Mouse (Mus musculus): Measurements from ENCODE around the gene Cd3e. TPM values are rescaled to one million over a fixed set of nuclear protein-coding genes. Genes with fewer than 3 reads are reported as not detected.
"Not testable (repeated sequence)": the region's sequence is repeated elsewhere in the genome, so short reads cannot be mapped to it uniquely, and the experiment has no call there.

Gene Cd3e
- polyA plus RNA-seq, 1 experiment from 2014 or later, result not detected

- Histone ChIP-seq H3K4me2 (replicated peaks; ENCODE audit: low read depth, low read length) (peak overlapping the region; percentile 26; the same call in 1 of the 2 replicates), H3K27ac (ENCODE audit: low read depth, low read length) (no peak overlapping the region), H3K27me3 (ENCODE audit: control insufficient read depth, insufficient read depth, low read length) (peaks cover 43% of the 10 kb centered on the region), H3K9ac (ENCODE audit: low read depth, low read length) (no peak overlapping the region), H3K36me3 (ENCODE audit: control insufficient read depth, insufficient read depth, low read length) (no peaks in the 10 kb centered on the region), H3K4me1 (replicated peaks; ENCODE audit: control insufficient read depth, insufficient read depth, low read length) (no peaks in the 10 kb centered on the region), H3K9me3 (ENCODE audit: control insufficient read depth, low read length) (no peaks in the 10 kb centered on the region), H3K4me3 (ENCODE audit: low read depth, low read length) (peak overlapping the region; percentile 10; the same call in 1 of the 2 replicates)
- ATAC-seq (ENCODE audit: low FRiP score) (no peak), DNase-seq (ENCODE audit: low spot score) (peak; percentile 24)
- WGBS, result 3% methylated on average over 19 of the region's 20 CpGs
These were observed 32.8 kb upstream of the Cd3e start for GRCm38 (mm10) chr9:45042056-45042720.

- Histone ChIP-seq H3K4me3 (ENCODE audit: low read depth, low read length) (no peak overlapping the region), H3K27ac (ENCODE audit: low read depth, low read length) (no peak overlapping the region), H3K36me3 (ENCODE audit: control insufficient read depth, insufficient read depth, low read length) (no peaks in the 10 kb centered on the region), H3K9me3 (ENCODE audit: control insufficient read depth, low read length) (no peaks in the 10 kb centered on the region), H3K4me2 (replicated peaks; ENCODE audit: low read depth, low read length) (no peak overlapping the region), H3K27me3 (ENCODE audit: control insufficient read depth, insufficient read depth, low read length) (peaks cover 43% of the 10 kb centered on the region), H3K9ac (ENCODE audit: low read depth, low read length) (no peak overlapping the region), H3K4me1 (replicated peaks; ENCODE audit: control insufficient read depth, insufficient read depth, low read length) (no peaks in the 10 kb centered on the region)
- DNase-seq (ENCODE audit: low spot score) (peak; percentile 35), ATAC-seq (ENCODE audit: low FRiP score) (no peak)
- WGBS, result 42% methylated on average over 17 of the region's 17 CpGs
These were observed 31.9 kb upstream of the Cd3e start for GRCm38 (mm10) chr9:45041131-45041838.

- Histone ChIP-seq H3K9ac (ENCODE audit: low read depth, low read length) (no peak overlapping the region), H3K27ac (ENCODE audit: low read depth, low read length) (no peak overlapping the region), H3K27me3 (ENCODE audit: control insufficient read depth, insufficient read depth, low read length) (peaks cover 43% of the 10 kb centered on the region), H3K4me2 (replicated peaks; ENCODE audit: low read depth, low read length) (no peak overlapping the region), H3K9me3 (ENCODE audit: control insufficient read depth, low read length) (no peaks in the 10 kb centered on the region), H3K36me3 (ENCODE audit: control insufficient read depth, insufficient read depth, low read length) (no peaks in the 10 kb centered on the region), H3K4me1 (replicated peaks; ENCODE audit: control insufficient read depth, insufficient read depth, low read length) (no peaks in the 10 kb centered on the region), H3K4me3 (ENCODE audit: low read depth, low read length) (no peak overlapping the region)
- WGBS, result 13% methylated on average over 14 of the region's 14 CpGs
- no peak for ATAC-seq (ENCODE audit: low FRiP score)
- no peak for DNase-seq (ENCODE audit: low spot score)
These were observed 30.8 kb upstream of the Cd3e start for GRCm38 (mm10) chr9:45040066-45040845.

GRCm38 (mm10) chr9:45039499-45039898 lies 30.1 kb upstream of the Cd3e start, which contains the start of gene Mpzl2:
Gene Mpzl2 (plus strand): TSS chr9:45039799.
- H3K4me3 ChIP-seq (ENCODE audit: low read depth, low read length), result no peak within 1 kb of the TSS
- no peak within 1 kb of the TSS for H3K9ac ChIP-seq (ENCODE audit: low read depth, low read length)
- no peaks in the 10 kb centered on the region for H3K9me3 ChIP-seq (ENCODE audit: control insufficient read depth, low read length)
- no peak within 1 kb of the TSS for H3K4me2 ChIP-seq (replicated peaks; ENCODE audit: low read depth, low read length)
- H3K4me1 ChIP-seq (replicated peaks; ENCODE audit: control insufficient read depth, insufficient read depth, low read length), result no peaks in the 10 kb centered on the region
- H3K36me3 ChIP-seq (ENCODE audit: control insufficient read depth, insufficient read depth, low read length), result no peaks in the 10 kb centered on the region
- WGBS, result 66% methylated on average over 5 of the region's 5 CpGs
- peaks cover 43% of the 10 kb centered on the region for H3K27me3 ChIP-seq (ENCODE audit: control insufficient read depth, insufficient read depth, low read length)
- DNase-seq (ENCODE audit: low spot score) (no peak), ATAC-seq (ENCODE audit: low FRiP score) (no peak)
- no peak within 1 kb of the TSS for H3K27ac ChIP-seq (ENCODE audit: low read depth, low read length)

GRCm38 (mm10) chr9:45037803-45038202 lies 28.4 kb upstream of the Cd3e start:
- not testable (repeated sequence) for DNase-seq (ENCODE audit: low spot score); H3K9ac ChIP-seq (ENCODE audit: low read depth, low read length); H3K36me3 ChIP-seq (ENCODE audit: control insufficient read depth, insufficient read depth, low read length); H3K4me1 ChIP-seq (replicated peaks; ENCODE audit: control insufficient read depth, insufficient read depth, low read length); H3K27ac ChIP-seq (ENCODE audit: low read depth, low read length); H3K4me3 ChIP-seq (ENCODE audit: low read depth, low read length); ATAC-seq (ENCODE audit: low FRiP score); H3K9me3 ChIP-seq (ENCODE audit: control insufficient read depth, low read length); H3K4me2 ChIP-seq (replicated peaks; ENCODE audit: low read depth, low read length)
- WGBS, result 84% methylated on average over 1 of the region's 1 CpGs
- peaks cover 30% of the 10 kb centered on the region for H3K27me3 ChIP-seq (ENCODE audit: control insufficient read depth, insufficient read depth, low read length)

- H3K36me3 ChIP-seq (ENCODE audit: control insufficient read depth, insufficient read depth, low read length), result no peaks in the 10 kb centered on the region
- ATAC-seq (ENCODE audit: low FRiP score), result no peak
- 84% methylated on average over 3 of the region's 3 CpGs for WGBS
These were observed 25.1 kb upstream of the Cd3e start for GRCm38 (mm10) chr9:45034526-45034925.

GRCm38 (mm10) chr9:45032261-45032660 lies 22.8 kb upstream of the Cd3e start:
- no peak overlapping the region for H3K4me3 ChIP-seq (ENCODE audit: low read depth, low read length)
- H3K27me3 ChIP-seq (ENCODE audit: control insufficient read depth, insufficient read depth, low read length), result no peaks in the 10 kb centered on the region
- WGBS, result 81% methylated on average over 2 of the region's 2 CpGs
- H3K4me1 ChIP-seq (replicated peaks; ENCODE audit: control insufficient read depth, insufficient read depth, low read length), result no peaks in the 10 kb centered on the region
- no peaks in the 10 kb centered on the region for H3K36me3 ChIP-seq (ENCODE audit: control insufficient read depth, insufficient read depth, low read length)
- no peak overlapping the region for H3K27ac ChIP-seq (ENCODE audit: low read depth, low read length)
- H3K9me3 ChIP-seq (ENCODE audit: control insufficient read depth, low read length), result no peaks in the 10 kb centered on the region
- H3K4me2 ChIP-seq (replicated peaks; ENCODE audit: low read depth, low read length), result no peak overlapping the region
- no peak for ATAC-seq (ENCODE audit: low FRiP score)
- no peak for DNase-seq (ENCODE audit: low spot score)
- no peak overlapping the region for H3K9ac ChIP-seq (ENCODE audit: low read depth, low read length)

More at GRCm38 (mm10) chr9:45034526-45034925, 25.1 kb upstream of the Cd3e start:
- Histone ChIP-seq H3K27me3 (ENCODE audit: control insufficient read depth, insufficient read depth, low read length) (no peaks in the 10 kb centered on the region; the same call in 1 of the 2 replicates), H3K4me1 (replicated peaks; ENCODE audit: control insufficient read depth, insufficient read depth, low read length) (no peaks in the 10 kb centered on the region), H3K9me3 (ENCODE audit: control insufficient read depth, low read length) (no peaks in the 10 kb centered on the region), H3K4me2 (replicated peaks; ENCODE audit: low read depth, low read length) (no peak overlapping the region), H3K9ac (ENCODE audit: low read depth, low read length) (no peak overlapping the region), H3K27ac (ENCODE audit: low read depth, low read length) (no peak overlapping the region), H3K4me3 (ENCODE audit: low read depth, low read length) (no peak overlapping the region)
- DNase-seq (ENCODE audit: low spot score), result no peak

GRCm38 (mm10) chr9:45030341-45030740 lies 20.9 kb upstream of the Cd3e start:
- ATAC-seq (ENCODE audit: low FRiP score) (no peak), DNase-seq (ENCODE audit: low spot score) (no peak)
- Histone ChIP-seq H3K4me2 (replicated peaks; ENCODE audit: low read depth, low read length) (no peak overlapping the region), H3K4me1 (replicated peaks; ENCODE audit: control insufficient read depth, insufficient read depth, low read length) (no peaks in the 10 kb centered on the region), H3K27ac (ENCODE audit: low read depth, low read length) (no peak overlapping the region), H3K9ac (ENCODE audit: low read depth, low read length) (no peak overlapping the region), H3K27me3 (ENCODE audit: control insufficient read depth, insufficient read depth, low read length) (no peaks in the 10 kb centered on the region), H3K4me3 (ENCODE audit: low read depth, low read length) (no peak overlapping the region), H3K36me3 (ENCODE audit: control insufficient read depth, insufficient read depth, low read length) (no peaks in the 10 kb centered on the region), H3K9me3 (ENCODE audit: control insufficient read depth, low read length) (no peaks in the 10 kb centered on the region)
- WGBS, result 74% methylated on average over 6 of the region's 6 CpGs

All from hindbrain, embryonic 11.5 days (tissue).